Comparison of ENCODE assay signal across 9 mouse cellular contexts in genomic region chr6:149189340-149189922, GRCm38 (mm10). TPM values are rescaled to one million over a fixed set of nuclear protein-coding genes. Genes with fewer than 3 reads are reported as not detected.
DNase-seq lines count a peak whose midpoint lies in the region; ATAC-seq lines count a peak whose summit lies in the region.
"Had no signal": no experiment of that assay in that cellular context is flagged by ENCODE, and none has a peak within 500 bp of the region (broad histone marks: within the 10 kb centered on the region; RNA-seq: fewer than 3 reads in every experiment).

No protein-coding gene starts in this region.

- peaks cover 24% of the 10 kb centered on the region for H3K4me1 ChIP-seq in forebrain, embryonic 12.5 days
- peaks cover 2% of the 10 kb centered on the region; the same call in 1 of the 2 replicates for H3K4me1 ChIP-seq in forebrain, embryonic 11.5 days (replicated peaks; ENCODE audit: control insufficient read depth, insufficient read depth, low read length)
- peaks cover 57% of the 10 kb centered on the region for H3K4me1 ChIP-seq in liver, embryonic 12.5 days
- H3K4me1 ChIP-seq in liver, embryonic 11.5 days (replicated peaks; ENCODE audit: control insufficient read depth, insufficient read depth, low read length): peaks cover 14% of the 10 kb centered on the region; the same call in 1 of the 2 replicates
- no peaks in the 10 kb centered on the region for H3K4me1 ChIP-seq in embryonic facial prominence, embryonic 11.5 days (ENCODE audit: control insufficient read depth, insufficient read depth, low read length)
- peaks cover 19% of the 10 kb centered on the region for H3K4me1 ChIP-seq in midbrain, embryonic 16.5 days (ENCODE audit: control insufficient read depth, insufficient read depth, low read length)

- no peak overlapping the region for H3K27ac ChIP-seq in forebrain, embryonic 12.5 days
- no peak overlapping the region for H3K27ac ChIP-seq in forebrain, embryonic 11.5 days (ENCODE audit: low read depth, low read length)
- peak overlapping the region; percentile 90 for H3K27ac ChIP-seq in liver, embryonic 12.5 days
- H3K27ac ChIP-seq in liver, embryonic 11.5 days (ENCODE audit: low read depth, low read length): no peak overlapping the region
- no peak overlapping the region for H3K27ac ChIP-seq in embryonic facial prominence, embryonic 11.5 days (replicated peaks; ENCODE audit: low read depth, low read length)
- peak overlapping the region; percentile 95; the same call in 1 of the 2 replicates for H3K27ac ChIP-seq in midbrain, embryonic 16.5 days (ENCODE audit: low read length)

- H3K36me3 ChIP-seq in forebrain, embryonic 12.5 days (replicated peaks): no peaks in the 10 kb centered on the region
- no peaks in the 10 kb centered on the region; the same call in 1 of the 2 replicates for H3K36me3 ChIP-seq in forebrain, embryonic 11.5 days (ENCODE audit: control insufficient read depth, insufficient read depth, low read length)
- H3K36me3 ChIP-seq in liver, embryonic 12.5 days: no peaks in the 10 kb centered on the region; the same call in 1 of the 2 replicates
- H3K36me3 ChIP-seq in liver, embryonic 11.5 days (ENCODE audit: control insufficient read depth, insufficient read depth, low read length): no peaks in the 10 kb centered on the region
- no peaks in the 10 kb centered on the region for H3K36me3 ChIP-seq in embryonic facial prominence, embryonic 11.5 days (replicated peaks; ENCODE audit: control insufficient read depth, insufficient read depth, low read depth, low read length)
- H3K36me3 ChIP-seq in midbrain, embryonic 16.5 days (ENCODE audit: control insufficient read depth, insufficient read depth, low read length): no peaks in the 10 kb centered on the region

- H3K27me3 ChIP-seq in forebrain, embryonic 12.5 days: no peaks in the 10 kb centered on the region
- no peaks in the 10 kb centered on the region for H3K27me3 ChIP-seq in forebrain, embryonic 11.5 days (ENCODE audit: control insufficient read depth, insufficient read depth, low read length)
- H3K27me3 ChIP-seq in liver, embryonic 12.5 days (replicated peaks): no peaks in the 10 kb centered on the region
- H3K27me3 ChIP-seq in liver, embryonic 11.5 days (replicated peaks; ENCODE audit: control insufficient read depth, insufficient read depth, low read length): no peaks in the 10 kb centered on the region
- H3K27me3 ChIP-seq in embryonic facial prominence, embryonic 11.5 days (ENCODE audit: control insufficient read depth, insufficient read depth, low read length): no peaks in the 10 kb centered on the region
- no peaks in the 10 kb centered on the region for H3K27me3 ChIP-seq in midbrain, embryonic 16.5 days (ENCODE audit: control insufficient read depth, insufficient read depth, low read depth, low read length)

- no peak for ATAC-seq in forebrain, embryonic 12.5 days (ENCODE audit: low FRiP score)
- ATAC-seq in forebrain, embryonic 11.5 days (replicated peaks; ENCODE audit: low FRiP score): no peak
- no peak for ATAC-seq in liver, embryonic 12.5 days
- ATAC-seq in liver, embryonic 11.5 days (replicated peaks; ENCODE audit: low FRiP score): no peak
- ATAC-seq in embryonic facial prominence, embryonic 11.5 days (replicated peaks; ENCODE audit: insufficient number of reproducible peaks, low FRiP score, low TSS enrichment, low read depth): 0 out of 2 replicates have a peak, but pooled peaks have one; percentile 25
- ATAC-seq in midbrain, embryonic 16.5 days: no peak

- DNase-seq in forebrain, embryonic 11.5 days (ENCODE audit: low spot score): no peak
- no peak for DNase-seq in liver, embryonic 11.5 days (ENCODE audit: low spot score)
- no peak for DNase-seq in embryonic facial prominence, embryonic 11.5 days (ENCODE audit: low spot score)
- DNase-seq in layer of hippocampus, adult 18-20 months (ENCODE audit: low spot score in 2 of 2): no peak
- DNase-seq in retina, embryonic 14.5 days (ENCODE audit: low spot score): no peak

- H3K9ac ChIP-seq in forebrain, embryonic 12.5 days: no peak overlapping the region
- H3K9ac ChIP-seq in forebrain, embryonic 11.5 days (ENCODE audit: low read length): no peak overlapping the region; the same call in 1 of the 2 replicates
- 0 out of 2 replicates have a peak overlapping the region, but pooled peaks have one; percentile 67 for H3K9ac ChIP-seq in liver, embryonic 12.5 days
- no peak overlapping the region for H3K9ac ChIP-seq in liver, embryonic 11.5 days (ENCODE audit: low read depth, low read length)
- no peak overlapping the region for H3K9ac ChIP-seq in embryonic facial prominence, embryonic 11.5 days (replicated peaks; ENCODE audit: low read length)
- H3K9ac ChIP-seq in midbrain, embryonic 16.5 days (ENCODE audit: low read depth, low read length): no peak overlapping the region

- no peak overlapping the region for H3K4me3 ChIP-seq in forebrain, embryonic 12.5 days (replicated peaks)
- no peak overlapping the region for H3K4me3 ChIP-seq in forebrain, embryonic 11.5 days (ENCODE audit: low read depth, low read length)
- H3K4me3 ChIP-seq in liver, embryonic 12.5 days: peak overlapping the region; percentile 86
- no peak overlapping the region for H3K4me3 ChIP-seq in liver, embryonic 11.5 days (ENCODE audit: low read depth, low read length)
- no peak overlapping the region for H3K4me3 ChIP-seq in embryonic facial prominence, embryonic 11.5 days (ENCODE audit: low read depth, low read length)
- H3K4me3 ChIP-seq in midbrain, embryonic 16.5 days (ENCODE audit: low read depth, low read length): no peak overlapping the region

- no peaks in the 10 kb centered on the region for H3K9me3 ChIP-seq in forebrain, embryonic 12.5 days
- H3K9me3 ChIP-seq in forebrain, embryonic 11.5 days (ENCODE audit: control insufficient read depth, low read length): no peaks in the 10 kb centered on the region
- H3K9me3 ChIP-seq in liver, embryonic 12.5 days (replicated peaks): 0 out of 2 replicates have a peak, but pooled peaks cover 6% of the 10 kb centered on the region
- H3K9me3 ChIP-seq in liver, embryonic 11.5 days (ENCODE audit: control insufficient read depth, low read length): no peaks in the 10 kb centered on the region
- no peaks in the 10 kb centered on the region for H3K9me3 ChIP-seq in embryonic facial prominence, embryonic 11.5 days (replicated peaks; ENCODE audit: control insufficient read depth, low read length)
- no peaks in the 10 kb centered on the region for H3K9me3 ChIP-seq in midbrain, embryonic 16.5 days (replicated peaks; ENCODE audit: control insufficient read depth, low read length, poor library complexity, severe bottlenecking)

- WGBS in forebrain, embryonic 12.5 days: 95% methylated on average over 16 of the region's 16 CpGs
- WGBS in forebrain, embryonic 11.5 days: 93% methylated on average over 16 of the region's 16 CpGs
- WGBS in liver, embryonic 12.5 days (ENCODE audit: insufficient replicate concordance): 87% methylated on average over 16 of the region's 16 CpGs
- WGBS in liver, embryonic 11.5 days: 87% methylated on average over 16 of the region's 16 CpGs
- 94% methylated on average over 16 of the region's 16 CpGs for WGBS in embryonic facial prominence, embryonic 11.5 days
- WGBS in midbrain, embryonic 16.5 days: 95% methylated on average over 16 of the region's 16 CpGs

- peak overlapping the region; percentile 61; the same call in 1 of the 2 replicates for H3K4me2 ChIP-seq in forebrain, embryonic 12.5 days
- no peak overlapping the region; the same call in 1 of the 2 replicates for H3K4me2 ChIP-seq in forebrain, embryonic 11.5 days (ENCODE audit: low read depth, low read length, severe bottlenecking)
- peak overlapping the region; percentile 80 for H3K4me2 ChIP-seq in liver, embryonic 12.5 days
- H3K4me2 ChIP-seq in liver, embryonic 11.5 days: no peak overlapping the region
- no peak overlapping the region for H3K4me2 ChIP-seq in embryonic facial prominence, embryonic 11.5 days (ENCODE audit: low read depth, low read length)
- H3K4me2 ChIP-seq in midbrain, embryonic 16.5 days (ENCODE audit: low read length): peak overlapping the region; percentile 64

RNA-seq across cellular contexts. Expression of gene Amn1, which starts 0.9 kb away (rescaled TPM):
- 74.9 and 76.1 TPM in 2 replicates for polyA plus RNA-seq in forebrain, embryonic 12.5 days (2016; fragmentation: Nextera tagmentation; extraction: Ambion mirVana)
- 57.3 and 62.9 TPM in 2 replicates for polyA plus RNA-seq in forebrain, embryonic 11.5 days (2014; fragmentation: Nextera tagmentation; extraction: Ambion mirVana)
- 8.6 and 9.2 TPM in 2 replicates for polyA plus RNA-seq in liver, embryonic 12.5 days (2016; fragmentation: Nextera tagmentation; extraction: Ambion mirVana)
- polyA plus RNA-seq in liver, embryonic 11.5 days (2014; fragmentation: Nextera tagmentation; extraction: Ambion mirVana): 12.8 and 14.4 TPM in 2 replicates
- polyA plus RNA-seq in embryonic facial prominence, embryonic 11.5 days (2014; fragmentation: Nextera tagmentation; extraction: Ambion mirVana): 42.0 and 50.4 TPM in 2 replicates
- 110 and 112 TPM in 2 replicates for polyA plus RNA-seq in midbrain, embryonic 16.5 days (2015; fragmentation: Nextera tagmentation; extraction: Ambion mirVana)
- total RNA-seq in layer of hippocampus, adult 18-20 months (2021): 10 to 100 TPM; 24.7 to 26.6 TPM

RNA-seq across cellular contexts. Expression of gene Etfbkmt, which starts 49.8 kb away (rescaled TPM):
- polyA plus RNA-seq in forebrain, embryonic 12.5 days (2016; fragmentation: Nextera tagmentation; extraction: Ambion mirVana): 8.4 and 9.7 TPM in 2 replicates
- polyA plus RNA-seq in forebrain, embryonic 11.5 days (2014; fragmentation: Nextera tagmentation; extraction: Ambion mirVana): 9.6 and 10.2 TPM in 2 replicates
- polyA plus RNA-seq in liver, embryonic 12.5 days (2016; fragmentation: Nextera tagmentation; extraction: Ambion mirVana): 11.8 and 12.0 TPM in 2 replicates
- 14.2 and 14.9 TPM in 2 replicates for polyA plus RNA-seq in liver, embryonic 11.5 days (2014; fragmentation: Nextera tagmentation; extraction: Ambion mirVana)
- polyA plus RNA-seq in embryonic facial prominence, embryonic 11.5 days (2014; fragmentation: Nextera tagmentation; extraction: Ambion mirVana): 11.4 and 12.2 TPM in 2 replicates
- 5.7 and 7.9 TPM in 2 replicates for polyA plus RNA-seq in midbrain, embryonic 16.5 days (2015; fragmentation: Nextera tagmentation; extraction: Ambion mirVana)
- total RNA-seq in layer of hippocampus, adult 18-20 months (2021): 1 to 10 TPM; 2.9 to 3.6 TPM

RNA-seq across cellular contexts. Expression of gene Gm10203, which starts 59.5 kb away (rescaled TPM):
- not detected in 2 replicates for polyA plus RNA-seq in forebrain, embryonic 12.5 days (2016; fragmentation: Nextera tagmentation; extraction: Ambion mirVana)
- polyA plus RNA-seq in forebrain, embryonic 11.5 days (2014; fragmentation: Nextera tagmentation; extraction: Ambion mirVana): not detected in 2 replicates
- not detected in 2 replicates for polyA plus RNA-seq in liver, embryonic 12.5 days (2016; fragmentation: Nextera tagmentation; extraction: Ambion mirVana)
- not detected in 2 replicates for polyA plus RNA-seq in liver, embryonic 11.5 days (2014; fragmentation: Nextera tagmentation; extraction: Ambion mirVana)
- not detected in 2 replicates for polyA plus RNA-seq in embryonic facial prominence, embryonic 11.5 days (2014; fragmentation: Nextera tagmentation; extraction: Ambion mirVana)
- not detected in 2 replicates for polyA plus RNA-seq in midbrain, embryonic 16.5 days (2015; fragmentation: Nextera tagmentation; extraction: Ambion mirVana)
- total RNA-seq in layer of hippocampus, adult 18-20 months (2021): not detected
- polyA plus RNA-seq: large intestine, adult 2 months had no signal

Comparison
In these comparisons a context has a peak if more than half of its experiments do, and no peak if none do; other contexts are left out.
1. H3K27ac ChIP-seq: peak in liver, embryonic 12.5 days (single experiment) and midbrain, embryonic 16.5 days (single experiment); none in forebrain, embryonic 12.5 days (single experiment), forebrain, embryonic 11.5 days (single experiment), liver, embryonic 11.5 days (single experiment) and embryonic facial prominence, embryonic 11.5 days (single experiment).
2. H3K4me2 ChIP-seq: peak in forebrain, embryonic 12.5 days (single experiment), liver, embryonic 12.5 days (single experiment) and midbrain, embryonic 16.5 days (single experiment); none in forebrain, embryonic 11.5 days (single experiment), liver, embryonic 11.5 days (single experiment) and embryonic facial prominence, embryonic 11.5 days (single experiment).